Mouse (Mus musculus) monocyte, adult 5-6 weeks (primary cell): ENCODE data around the gene Phf8. TPM values are rescaled to one million over a fixed set of nuclear protein-coding genes. Genes with fewer than 3 reads are reported as not detected.
"Not testable (repeated sequence)": the region's sequence is repeated elsewhere in the genome, so short reads cannot be mapped to it uniquely, and the experiment has no call there.

ENCODE experiments used
- ATAC-seq: fragments of 153-309, 156-312 bp; replicated peaks from 2 replicates; pipeline ENCODE4 v1.8.0; 2017; ENCODE audit warnings: mild to moderate bottlenecking; ENCODE audit not compliant: low TSS enrichment, insufficient number of reproducible peaks, severe bottlenecking, poor library complexity, low FRiP score
- total RNA-seq: library from RNA; stranded (forward); fragments of 200-1000, 200-491, 200-594 nt; gene quantifications from 3 replicates; pipeline ENCODE4 v1.2.3, GENCODE M21; 2017

Gene Phf8
- total RNA-seq, result 28.9 to 57.7 TPM (median 43.1 TPM) in 3 replicates

- ATAC-seq, result peak; percentile 96
Measured at GRCm38 (mm10) chrX:151520458-151521322, at the start of gene Phf8. Gene Phf8 (plus strand): TSS chrX:151520672.

GRCm38 (mm10) chrX:151488128-151488527 is 32.3 kb upstream of the Phf8 start:
- ATAC-seq, result no peak

- ATAC-seq, result not testable (repeated sequence)
Measured at GRCm38 (mm10) chrX:151493269-151493668, 27.2 kb upstream of the Phf8 start.

- no peak for ATAC-seq
Measured at GRCm38 (mm10) chrX:151496596-151496995, 23.9 kb upstream of the Phf8 start.

GRCm38 (mm10) chrX:151508536-151508935 is 11.9 kb upstream of the Phf8 start:
- ATAC-seq, result peak; percentile 73

GRCm38 (mm10) chrX:151509906-151510305 is 10.6 kb upstream of the Phf8 start:
- no peak for ATAC-seq

- no peak for ATAC-seq
Measured at GRCm38 (mm10) chrX:151513066-151513465, 7.4 kb upstream of the Phf8 start.

- ATAC-seq, result no peak
Measured at GRCm38 (mm10) chrX:151513694-151514093, 6.8 kb upstream of the Phf8 start.

GRCm38 (mm10) chrX:151518181-151518580 is 2.3 kb upstream of the Phf8 start:
- no peak for ATAC-seq

- ATAC-seq, result no peak
Measured at GRCm38 (mm10) chrX:151520127-151520457, 380 bp upstream of the Phf8 start.

GRCm38 (mm10) chrX:151521786-151522522 is 1.5 kb downstream of the Phf8 start:
- no peak for ATAC-seq

- no peak for ATAC-seq
Measured at GRCm38 (mm10) chrX:151553356-151553755, 32.9 kb downstream of the Phf8 start.

GRCm38 (mm10) chrX:151575166-151575565 is 54.7 kb downstream of the Phf8 start:
- no peak for ATAC-seq

- ATAC-seq, result no peak
Measured at GRCm38 (mm10) chrX:151643386-151643785, 122.9 kb downstream of the Phf8 start.

GRCm38 (mm10) chrX:151653744-151654143 is 133.3 kb downstream of the Phf8 start:
- no peak for ATAC-seq

GRCm38 (mm10) chrX:151674492-151675171 is 154.2 kb downstream of the Phf8 start:
- no peak for ATAC-seq
